Mouse (Mus musculus) urinary bladder, postnatal 25 days (tissue): ENCODE measurements at regions not wholly inside any gene's neighbourhood (a gene's known extent, or its start where the extent isn't known, plus 50 kb on each side); places are given as distances from the start of the nearest gene placed in this dataset.

Experiments
- DNase-seq: peaks from one replicate; pipeline ENCODE4 v3.0.0; 2022; ENCODE audit warnings: low spot score

- no peak for DNase-seq
These were observed 335.5 kb upstream of the Zfp637 start for GRCm38 (mm10) chr6:117505431-117505830.

- no peak for DNase-seq
These were observed 334.4 kb upstream of the Zfp637 start for GRCm38 (mm10) chr6:117506619-117507018.

GRCm38 (mm10) chr6:117508860-117509259 lies 332.1 kb upstream of the Zfp637 start:
- no peak for DNase-seq

- no peak for DNase-seq
These were observed 331.0 kb upstream of the Zfp637 start for GRCm38 (mm10) chr6:117510026-117510425.

- no peak for DNase-seq
These were observed 326.1 kb upstream of the Zfp637 start for GRCm38 (mm10) chr6:117514831-117515230.

- DNase-seq, result no peak
These were observed 324.1 kb upstream of the Zfp637 start for GRCm38 (mm10) chr6:117516906-117517305.

GRCm38 (mm10) chr6:117518939-117519338 lies 322.0 kb upstream of the Zfp637 start:
- no peak for DNase-seq

GRCm38 (mm10) chr6:117519466-117519865 lies 321.5 kb upstream of the Zfp637 start:
- no peak for DNase-seq

GRCm38 (mm10) chr6:117526161-117526935 lies 314.6 kb upstream of the Zfp637 start:
- no peak for DNase-seq

GRCm38 (mm10) chr6:117527526-117527925 lies 313.5 kb upstream of the Zfp637 start:
- no peak for DNase-seq

GRCm38 (mm10) chr6:117534149-117534548 lies 306.8 kb upstream of the Zfp637 start:
- no peak for DNase-seq

GRCm38 (mm10) chr6:117534991-117535390 lies 306.0 kb upstream of the Zfp637 start:
- DNase-seq, result no peak

GRCm38 (mm10) chr6:117536084-117536483 lies 304.9 kb upstream of the Zfp637 start:
- DNase-seq, result no peak

- no peak for DNase-seq
These were observed 298.5 kb upstream of the Zfp637 start for GRCm38 (mm10) chr6:117542431-117542830.

GRCm38 (mm10) chr6:117544276-117545196 lies 296.4 kb upstream of the Zfp637 start:
- no peak for DNase-seq

GRCm38 (mm10) chr6:117550930-117551329 lies 290.1 kb upstream of the Zfp637 start:
- DNase-seq, result no peak

GRCm38 (mm10) chr6:117552006-117552667 lies 288.8 kb upstream of the Zfp637 start:
- DNase-seq, result no peak

GRCm38 (mm10) chr6:117563159-117563558 lies 277.8 kb upstream of the Zfp637 start:
- no peak for DNase-seq

GRCm38 (mm10) chr6:117563704-117564103 lies 277.3 kb upstream of the Zfp637 start:
- no peak for DNase-seq

- DNase-seq, result no peak
These were observed 274.2 kb upstream of the Zfp637 start for GRCm38 (mm10) chr6:117566786-117567185.

- no peak for DNase-seq
These were observed 273.3 kb upstream of the Zfp637 start for GRCm38 (mm10) chr6:117567691-117568090.

GRCm38 (mm10) chr6:117569576-117570326 lies 271.2 kb upstream of the Zfp637 start:
- no peak for DNase-seq
